Mouse (Mus musculus) myocyte (in vitro differentiated cells): ENCODE results near the gene Nek4.

Experiments used
- CEBPB ChIP-seq: IDR thresholded peaks from 2 replicates; pipeline ENCODE4 v1.6.1; 2011; ENCODE audit warnings: mild to moderate bottlenecking, moderate library complexity; ENCODE audit not compliant: poor library complexity, insufficient read depth, severe bottlenecking
- E2F4 ChIP-seq: IDR thresholded peaks from one replicate; pipeline ENCODE4 v1.6.1; 2011; ENCODE audit warnings: mild to moderate bottlenecking, control low read depth, moderate library complexity; ENCODE audit not compliant: insufficient read depth
- MAX ChIP-seq: IDR thresholded peaks from one replicate; pipeline ENCODE4 v1.6.1; 2011; ENCODE audit warnings: low read depth, mild to moderate bottlenecking, control low read depth
- MYOD1 ChIP-seq, 3 experiments: IDR thresholded peaks; one replicate each; pipeline ENCODE4 v1.6.1; 2011; ENCODE audit warnings: control low read depth in 2 of 3, low read depth in 2 of 3, mild to moderate bottlenecking in 2 of 3, moderate library complexity in 1 of 3; ENCODE audit not compliant: insufficient read length in 2 of 3, control insufficient read depth in 1 of 3
- MYOG ChIP-seq, 3 experiments: IDR thresholded peaks; one replicate each; pipeline ENCODE4 v1.6.1; 2011; ENCODE audit warnings: control low read depth in 2 of 3, low read depth in 2 of 3, mild to moderate bottlenecking in 2 of 3; ENCODE audit not compliant: insufficient read length in 2 of 3, control insufficient read depth in 1 of 3, insufficient read depth in 1 of 3
- POLR2A ChIP-seq: IDR thresholded peaks from one replicate; pipeline ENCODE4 v1.6.1; 2011; ENCODE audit warnings: low read depth, mild to moderate bottlenecking, control low read depth, moderate library complexity; ENCODE audit not compliant: insufficient read length
- POLR2AphosphoS2 ChIP-seq: IDR thresholded peaks from one replicate; pipeline ENCODE4 v1.6.1; 2011; ENCODE audit warnings: low read depth, control low read depth; ENCODE audit not compliant: insufficient read length
- REST ChIP-seq: IDR thresholded peaks from one replicate; pipeline ENCODE4 v1.6.1; 2011; ENCODE audit warnings: mild to moderate bottlenecking, control low read depth, moderate library complexity; ENCODE audit not compliant: insufficient read depth, insufficient read length
- SRF ChIP-seq: IDR thresholded peaks from one replicate; pipeline ENCODE4 v1.6.1; 2011; ENCODE audit warnings: low read depth; ENCODE audit not compliant: control insufficient read depth, insufficient read length
- TCF12 ChIP-seq: IDR thresholded peaks from one replicate; pipeline ENCODE4 v1.6.1; 2011; ENCODE audit warnings: mild to moderate bottlenecking, control low read depth; ENCODE audit not compliant: poor library complexity, insufficient read depth, severe bottlenecking
- TCF3 ChIP-seq: IDR thresholded peaks from one replicate; pipeline ENCODE4 v1.6.1; 2011; ENCODE audit warnings: low read depth, control low read depth; ENCODE audit not compliant: insufficient read length
- USF1 ChIP-seq: IDR thresholded peaks from one replicate; pipeline ENCODE4 v1.6.1; 2011; ENCODE audit warnings: low read depth, mild to moderate bottlenecking, control low read depth, moderate library complexity

- peak; percentile 76 for TF ChIP-seq POLR2A
- TF ChIP-seq MYOD1 (IDR thresholded peaks at IDR 0.05; ENCODE audit: control insufficient read depth in 1 of 3, insufficient read length in 2 of 3, low read depth in 2 of 3): no peak
- TF ChIP-seq MYOG (IDR thresholded peaks at IDR 0.05; ENCODE audit: control insufficient read depth in 1 of 3, insufficient read depth in 1 of 3, insufficient read length in 2 of 3, low read depth in 2 of 3): no peak
- TF ChIP-seq MAX: no peak
- TF ChIP-seq POLR2AphosphoS2: peak; percentile 78
- no peak for TF ChIP-seq USF1
- TF ChIP-seq TCF12: no peak
- no peak for TF ChIP-seq SRF
- no peak for TF ChIP-seq REST
- TF ChIP-seq E2F4: no peak
- no peak for TF ChIP-seq CEBPB
- no peak for TF ChIP-seq TCF3
Measured at GRCm38 (mm10) chr14:31001307-31002205, 50.4 kb downstream of the Nek4 start, which contains the start of the genes Glt8d1 and Spcs1.
